Mouse (Mus musculus) forebrain, embryonic 10.5 days (tissue): Measurements from ENCODE around the gene Zfhx2. TPM values are rescaled to one million over a fixed set of nuclear protein-coding genes. Genes with fewer than 3 reads are reported as not detected.
A peak's percentile ranks its signal among the peaks of the same experiment; 100 is the strongest.

ENCODE experiments used
- DNase-seq: peaks from one replicate; pipeline ENCODE4 v3.0.0-alpha.2; 2017; ENCODE audit warnings: low spot score; ENCODE audit errors: extremely low spot score
- H3K27ac ChIP-seq: fragments of 300-500 bp; sonication (generic); 2 replicates; pipeline ENCODE4 v1.5.1; 2016; ENCODE audit warnings: mild to moderate bottlenecking
- H3K27me3 ChIP-seq: fragments of 300-500 bp; sonication (generic); 2 replicates; pipeline ENCODE4 v1.6.1; 2016; ENCODE audit warnings: mild to moderate bottlenecking; ENCODE audit not compliant: poor library complexity, severe bottlenecking
- H3K36me3 ChIP-seq: fragments of 300-500 bp; sonication (generic); replicated peaks from 2 replicates; pipeline ENCODE4 v1.6.1; 2016; ENCODE audit warnings: mild to moderate bottlenecking, moderate library complexity
- H3K4me1 ChIP-seq: fragments of 300-500 bp; sonication (generic); 2 replicates; pipeline ENCODE4 v1.6.1; 2016
- H3K4me3 ChIP-seq: fragments of 300-500 bp; sonication (generic); 2 replicates; pipeline ENCODE4 v1.5.1; 2016; ENCODE audit warnings: mild to moderate bottlenecking, moderate library complexity
- H3K9me3 ChIP-seq: fragments of 300-500 bp; sonication (generic); 2 replicates; pipeline ENCODE4 v1.6.1; 2016; ENCODE audit warnings: mild to moderate bottlenecking, moderate library complexity
- WGBS: fragments of 180-500 bp; shearing (Covaris S2); methylation state at CpG from one replicate; pipeline ENCODE4 v1.1.7; 2016; 5-methylcytosine and 5-hydroxymethylcytosine counted together
- polyA plus RNA-seq: library from polyadenylated mRNA; unstranded; fragments of >200 nt; fragmentation: Nextera tagmentation; extraction: Ambion mirVana; gene quantifications from 2 replicates; pipeline ENCODE4 v1.2.1, GENCODE M21; 2016

The Zfhx2 gene
- polyA plus RNA-seq, 1 experiment from 2014 or later, result 9.2 TPM

GRCm38 (mm10) chr14:55101592-55101991, 9.5 kb upstream of the Zfhx2 start:
- no peaks in the 10 kb centered on the region for H3K9me3 ChIP-seq
- H3K27ac ChIP-seq, result no peak overlapping the region
- 58% methylated on average over 4 of the region's 4 CpGs for WGBS
- peak; percentile 60 for DNase-seq
- peaks cover 34% of the 10 kb centered on the region for H3K36me3 ChIP-seq
- no peak overlapping the region for H3K4me3 ChIP-seq
- 0 out of 2 replicates have a peak, but pooled peaks cover 3% of the 10 kb centered on the region for H3K27me3 ChIP-seq
- peaks cover 33% of the 10 kb centered on the region for H3K4me1 ChIP-seq

GRCm38 (mm10) chr14:55098067-55098466, 5.9 kb upstream of the Zfhx2 start:
- Histone ChIP-seq H3K27ac (no peak overlapping the region), H3K27me3 (0 out of 2 replicates have a peak, but pooled peaks cover 3% of the 10 kb centered on the region), H3K4me1 (peaks cover 42% of the 10 kb centered on the region), H3K4me3 (no peak overlapping the region), H3K36me3 (peaks cover 34% of the 10 kb centered on the region), H3K9me3 (no peaks in the 10 kb centered on the region)
- 71% methylated on average over 4 of the region's 4 CpGs for WGBS
- DNase-seq, result no peak

GRCm38 (mm10) chr14:55097646-55098045, 5.5 kb upstream of the Zfhx2 start:
- Histone ChIP-seq H3K4me1 (peaks cover 42% of the 10 kb centered on the region), H3K9me3 (no peaks in the 10 kb centered on the region), H3K4me3 (no peak overlapping the region), H3K36me3 (peaks cover 34% of the 10 kb centered on the region), H3K27ac (0 out of 2 replicates have a peak overlapping the region, but pooled peaks have one; percentile 51), H3K27me3 (0 out of 2 replicates have a peak, but pooled peaks cover 3% of the 10 kb centered on the region)
- DNase-seq, result no peak
- 71% methylated on average over 10 of the region's 10 CpGs for WGBS

- WGBS, result 57% methylated on average over 9 of the region's 9 CpGs
Observed at GRCm38 (mm10) chr14:55096573-55097087, 4.5 kb upstream of the Zfhx2 start.

GRCm38 (mm10) chr14:55095671-55096070, 3.5 kb upstream of the Zfhx2 start:
- peak overlapping the region; percentile 98 for H3K27ac ChIP-seq
- 0 out of 2 replicates have a peak, but pooled peaks cover 3% of the 10 kb centered on the region for H3K27me3 ChIP-seq
- peak overlapping the region; percentile 73 for H3K4me3 ChIP-seq
- 70% methylated on average over 12 of the region's 12 CpGs for WGBS
- H3K4me1 ChIP-seq, result peaks cover 57% of the 10 kb centered on the region
- peaks cover 27% of the 10 kb centered on the region for H3K36me3 ChIP-seq
- no peaks in the 10 kb centered on the region for H3K9me3 ChIP-seq
- no peak for DNase-seq

More at GRCm38 (mm10) chr14:55096573-55097087, 4.5 kb upstream of the Zfhx2 start:
- peak overlapping the region; percentile 13; the same call in 1 of the 2 replicates for H3K27ac ChIP-seq
- peaks cover 48% of the 10 kb centered on the region for H3K4me1 ChIP-seq
- no peak for DNase-seq
- 0 out of 2 replicates have a peak, but pooled peaks cover 3% of the 10 kb centered on the region for H3K27me3 ChIP-seq
- H3K4me3 ChIP-seq, result peak overlapping the region; percentile 22; the same call in 1 of the 2 replicates
- H3K9me3 ChIP-seq, result no peaks in the 10 kb centered on the region
- peaks cover 29% of the 10 kb centered on the region for H3K36me3 ChIP-seq

- DNase-seq, result no peak
- Histone ChIP-seq H3K4me1 (peaks cover 61% of the 10 kb centered on the region), H3K27me3 (0 out of 2 replicates have a peak, but pooled peaks cover 5% of the 10 kb centered on the region), H3K9me3 (no peaks in the 10 kb centered on the region), H3K4me3 (peak overlapping the region; percentile 73), H3K27ac (peak overlapping the region; percentile 98), H3K36me3 (peaks cover 26% of the 10 kb centered on the region)
- WGBS, result 58% methylated on average over 9 of the region's 9 CpGs
Observed at GRCm38 (mm10) chr14:55095263-55095662, 3.1 kb upstream of the Zfhx2 start.

GRCm38 (mm10) chr14:55094704-55095231, 2.6 kb upstream of the Zfhx2 start, which contains the start of gene Thtpa:
Thtpa (plus strand) TSS chr14:55094784.
- under 1% methylated on average over 30 of the region's 30 CpGs for WGBS
- H3K27me3 ChIP-seq, result peaks cover 9% of the 10 kb centered on the region; the same call in 1 of the 2 replicates
- DNase-seq, result peak; percentile 86
- peak within 1 kb of the TSS; percentile 98 for H3K27ac ChIP-seq
- H3K4me3 ChIP-seq, result peak within 1 kb of the TSS; percentile 73
- peaks cover 66% of the 10 kb centered on the region for H3K4me1 ChIP-seq
- no peaks in the 10 kb centered on the region for H3K9me3 ChIP-seq
- peaks cover 26% of the 10 kb centered on the region for H3K36me3 ChIP-seq

DNA sequence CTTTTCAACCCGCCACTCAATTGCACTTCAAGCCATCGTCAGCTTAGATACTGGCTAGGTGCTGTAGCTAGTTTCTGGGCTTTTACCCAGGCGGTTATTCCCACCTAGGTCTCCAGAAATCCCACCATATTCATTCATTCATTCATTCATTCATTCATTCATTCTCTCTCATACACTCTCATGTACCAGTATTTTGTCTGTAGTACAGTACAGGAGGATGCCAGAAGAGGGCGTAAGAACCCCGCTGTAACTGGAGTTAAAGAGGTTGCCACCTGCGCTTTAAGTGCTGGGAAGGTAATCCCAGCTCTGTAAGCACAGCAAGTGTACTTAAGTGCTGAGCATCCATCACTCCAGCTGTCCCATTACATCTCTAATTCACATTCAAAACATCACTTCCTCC, 1.8 kb upstream of the Zfhx2 start:
- Histone ChIP-seq H3K9me3 (no peaks in the 10 kb centered on the region), H3K4me1 (peaks cover 75% of the 10 kb centered on the region)
- 43% methylated on average over 6 of the region's 6 CpGs for WGBS

DNA sequence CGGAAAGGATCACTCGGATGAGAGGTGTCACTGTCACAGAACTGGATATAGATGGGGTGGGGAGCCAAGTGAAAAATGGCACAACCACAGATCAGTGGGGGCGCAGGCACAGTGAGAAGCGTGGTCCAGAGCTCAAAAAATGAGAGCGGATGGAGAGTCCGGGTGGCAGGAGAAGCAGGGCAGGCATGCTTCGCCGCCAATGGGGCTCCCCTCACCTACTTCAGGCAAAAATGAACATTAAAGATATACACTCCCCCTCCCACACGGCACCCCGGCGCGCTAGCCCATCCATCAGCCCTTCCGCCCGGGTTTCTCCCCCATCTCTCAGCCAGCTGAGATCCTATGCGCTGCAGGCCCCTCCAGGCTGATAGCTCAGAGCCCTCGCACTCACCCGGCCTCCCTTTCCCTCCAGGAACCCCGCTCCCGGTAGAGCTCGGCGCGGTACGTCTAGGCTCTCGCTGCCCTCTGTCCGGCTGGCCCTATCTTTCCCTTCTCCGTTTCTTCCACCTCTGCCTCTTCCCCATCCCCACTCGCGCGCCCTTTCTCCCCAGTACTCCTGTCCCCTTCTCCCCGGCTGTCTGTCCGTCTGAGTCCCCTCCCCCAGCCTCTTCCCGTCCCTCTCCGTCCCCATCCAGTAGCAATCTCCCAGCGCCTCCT, 787 bp downstream of the Zfhx2 start:
- DNase-seq, result peak; percentile 52
- peak overlapping the region; percentile 76 for H3K4me3 ChIP-seq
- no peaks in the 10 kb centered on the region for H3K9me3 ChIP-seq
- H3K36me3 ChIP-seq, result no peaks in the 10 kb centered on the region
- H3K27ac ChIP-seq, result peak overlapping the region; percentile 93
- WGBS, result 2% methylated on average over 34 of the region's 34 CpGs
- peaks cover 25% of the 10 kb centered on the region; the same call in 1 of the 2 replicates for H3K27me3 ChIP-seq
- peaks cover 68% of the 10 kb centered on the region for H3K4me1 ChIP-seq

More for the DNA sequence above, 1.8 kb upstream of the Zfhx2 start:
- peaks cover 9% of the 10 kb centered on the region; the same call in 1 of the 2 replicates for H3K27me3 ChIP-seq
- H3K4me3 ChIP-seq, result peak overlapping the region; percentile 73; the same call in 1 of the 2 replicates
- DNase-seq, result no peak
- 0 out of 2 replicates have a peak overlapping the region, but pooled peaks have one; percentile 98 for H3K27ac ChIP-seq
- H3K36me3 ChIP-seq, result peaks cover 20% of the 10 kb centered on the region

DNA sequence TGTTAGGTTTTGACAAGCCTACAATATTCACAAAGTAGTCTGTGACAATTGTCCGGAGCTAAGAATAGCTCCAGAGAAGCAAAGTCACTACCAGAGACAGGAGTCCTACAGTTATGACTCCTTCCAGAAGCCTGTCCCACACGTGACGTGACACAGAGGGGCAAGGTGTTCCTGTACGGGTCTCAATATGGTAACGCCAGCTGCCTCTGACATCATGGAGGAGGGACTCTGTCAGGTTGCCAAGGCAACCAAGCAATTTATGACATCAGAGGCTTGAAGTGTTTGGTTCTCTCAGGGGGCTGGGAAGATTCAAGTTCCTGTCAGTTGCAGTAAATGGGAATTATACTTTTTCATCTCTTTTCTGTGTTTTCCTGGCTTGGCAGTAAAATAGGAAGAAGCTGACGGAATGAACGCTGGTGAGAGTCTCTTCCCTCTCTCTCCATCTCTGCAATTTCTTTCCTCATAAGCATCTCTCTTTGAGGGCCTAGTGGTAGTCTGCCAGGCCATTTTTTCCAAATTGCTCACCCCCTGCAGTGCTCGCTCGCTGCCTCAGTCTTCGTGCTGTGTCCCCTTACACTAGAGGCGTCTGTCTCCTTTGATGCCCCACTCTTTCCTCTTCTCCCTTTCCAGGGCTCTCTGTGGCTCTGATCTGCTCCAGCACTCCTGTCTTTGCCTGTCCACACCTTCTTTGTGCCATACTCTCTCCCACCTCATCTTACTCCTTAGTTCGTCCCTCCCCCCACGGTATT, 2.8 kb downstream of the Zfhx2 start:
- WGBS, result 72% methylated on average over 13 of the region's 13 CpGs
- no peak for DNase-seq
- Histone ChIP-seq H3K36me3 (no peaks in the 10 kb centered on the region), H3K4me1 (peaks cover 65% of the 10 kb centered on the region), H3K27ac (no peak overlapping the region), H3K9me3 (no peaks in the 10 kb centered on the region), H3K4me3 (no peak overlapping the region), H3K27me3 (peaks cover 28% of the 10 kb centered on the region; the same call in 1 of the 2 replicates)

DNA sequence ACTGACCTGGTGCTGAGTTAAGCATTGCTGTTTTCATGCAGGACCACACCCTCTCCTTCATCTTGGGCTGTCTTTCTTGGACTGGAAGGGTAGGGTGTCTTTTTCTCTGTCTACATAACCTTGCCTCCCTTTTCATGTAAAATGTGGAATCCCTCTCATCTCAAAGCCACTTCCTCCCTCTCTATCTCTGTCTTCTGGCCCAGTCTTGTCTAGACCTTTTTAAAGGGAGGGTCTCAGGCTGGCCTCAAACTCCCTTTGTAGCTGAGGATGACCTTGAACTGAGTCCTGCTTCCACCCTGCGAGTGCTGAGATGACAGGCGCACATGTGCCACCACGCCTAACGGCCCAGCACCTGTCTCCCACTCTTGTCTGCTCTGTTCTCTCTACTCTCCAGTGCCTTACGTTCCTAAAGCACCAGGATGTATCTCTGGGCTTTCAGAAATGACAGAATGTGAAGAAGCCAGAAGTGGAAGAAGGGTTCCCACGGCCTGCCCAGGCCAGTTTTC, 6.1 kb downstream of the Zfhx2 start:
- Histone ChIP-seq H3K27ac (no peak overlapping the region), H3K4me1 (peaks cover 45% of the 10 kb centered on the region), H3K27me3 (peaks cover 33% of the 10 kb centered on the region; the same call in 1 of the 2 replicates), H3K36me3 (no peaks in the 10 kb centered on the region), H3K4me3 (no peak overlapping the region), H3K9me3 (no peaks in the 10 kb centered on the region)
- 87% methylated on average over 6 of the region's 6 CpGs for WGBS
- no peak for DNase-seq
